Mouse (Mus musculus): ENCODE measurements around the gene R3hcc1l. TPM values are rescaled to one million over a fixed set of nuclear protein-coding genes. Genes with fewer than 3 reads are reported as not detected.

R3hcc1l gene
- polyA plus RNA-seq, 1 experiment = 21.7 TPM

DNA sequence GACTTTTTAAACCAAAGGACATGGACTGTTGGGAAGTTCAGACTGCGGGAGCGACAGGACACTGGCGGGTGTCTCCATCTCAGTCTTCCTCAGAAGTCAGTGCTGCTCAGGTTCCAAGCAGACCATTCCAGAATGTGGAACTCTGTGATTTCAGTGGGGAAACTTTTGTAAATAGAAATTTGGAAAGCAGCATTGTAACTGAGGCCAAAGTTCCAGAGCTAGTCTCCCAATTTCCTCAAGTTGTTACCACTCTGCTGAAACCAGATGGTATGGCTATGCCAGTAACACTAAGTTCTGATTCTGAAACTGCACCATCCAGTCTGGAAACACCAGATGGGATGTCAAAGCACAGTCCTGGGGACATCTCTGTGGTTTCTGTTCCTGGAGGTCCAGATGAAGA, 44.4 kb downstream of the R3hcc1l start:
- no peaks in the 10 kb centered on the region for H3K4me1 ChIP-seq (ENCODE audit: control insufficient read depth, insufficient read depth, low read length)
- H3K27ac ChIP-seq (ENCODE audit: control insufficient read depth, insufficient read depth, low read depth, low read length, poor library complexity) = no peak overlapping the region
- TF ChIP-seq CTCF (IDR thresholded peaks at IDR 0.05; ENCODE audit: control insufficient read depth, insufficient read depth, low read length) (no peak), POLR2A (IDR thresholded peaks at IDR 0.05; ENCODE audit: borderline replicate concordance, control insufficient read depth, low read depth, low read length) (no peak)
- no peak overlapping the region for H3K4me3 ChIP-seq (replicated peaks; ENCODE audit: control insufficient read depth, low read depth, low read length)
- WGBS = 93% methylated on average over 3 of the region's 3 CpGs

DNA sequence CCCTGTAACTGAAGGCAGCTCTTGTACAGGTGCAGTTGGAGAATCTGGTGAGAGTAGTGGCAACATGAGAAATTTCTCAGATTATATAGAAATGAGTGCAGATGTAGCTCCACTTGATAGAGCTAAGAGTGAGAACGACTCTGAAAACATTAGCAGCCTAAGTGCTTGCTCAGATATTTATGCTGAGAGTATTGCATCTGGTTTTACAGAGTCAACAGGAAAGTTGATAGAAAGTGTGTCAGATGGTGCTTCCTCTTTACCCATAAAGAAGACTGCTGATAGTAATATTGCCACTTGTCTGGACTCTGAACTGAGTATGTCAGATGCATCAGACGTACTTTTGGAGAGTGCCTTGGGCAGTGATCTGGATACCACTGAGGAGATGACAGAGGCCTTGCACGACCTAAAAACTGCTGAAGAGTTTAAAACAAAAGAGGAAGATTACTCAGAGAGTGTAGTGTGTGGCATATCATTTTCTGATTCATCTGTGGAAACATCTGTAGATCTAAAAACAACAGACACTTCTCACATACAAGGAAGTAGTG, 45.2 kb downstream of the R3hcc1l start:
- WGBS = 65% methylated on average over 3 of the region's 3 CpGs
- TF ChIP-seq CTCF (IDR thresholded peaks at IDR 0.05; ENCODE audit: control insufficient read depth, insufficient read depth, low read length) = no peak
- TF ChIP-seq POLR2A (IDR thresholded peaks at IDR 0.05; ENCODE audit: borderline replicate concordance, control insufficient read depth, low read depth, low read length) = no peak
- no peaks in the 10 kb centered on the region for H3K4me1 ChIP-seq (ENCODE audit: control insufficient read depth, insufficient read depth, low read length)
- H3K27ac ChIP-seq (ENCODE audit: control insufficient read depth, insufficient read depth, low read depth, low read length, poor library complexity) = no peak overlapping the region
- no peak overlapping the region for H3K4me3 ChIP-seq (replicated peaks; ENCODE audit: control insufficient read depth, low read depth, low read length)

GRCm38 (mm10) chr19:42566283-42567019, 47.9 kb downstream of the R3hcc1l start:
- TF ChIP-seq POLR2A (IDR thresholded peaks at IDR 0.05; ENCODE audit: borderline replicate concordance, control insufficient read depth, low read depth, low read length) = no peak
- WGBS = 77% methylated on average over 4 of the region's 4 CpGs
- Histone ChIP-seq H3K4me1 (ENCODE audit: control insufficient read depth, insufficient read depth, low read length) (no peaks in the 10 kb centered on the region), H3K4me3 (replicated peaks; ENCODE audit: control insufficient read depth, low read depth, low read length) (no peak overlapping the region), H3K27ac (ENCODE audit: control insufficient read depth, insufficient read depth, low read depth, low read length, poor library complexity) (no peak overlapping the region)

GRCm38 (mm10) chr19:42567020-42567419, 48.5 kb downstream of the R3hcc1l start:
- TF ChIP-seq CTCF (IDR thresholded peaks at IDR 0.05; ENCODE audit: control insufficient read depth, insufficient read depth, low read length) (no peak), POLR2A (IDR thresholded peaks at IDR 0.05; ENCODE audit: borderline replicate concordance, control insufficient read depth, low read depth, low read length) (no peak)
- Histone ChIP-seq H3K27ac (ENCODE audit: control insufficient read depth, insufficient read depth, low read depth, low read length, poor library complexity) (no peak overlapping the region), H3K4me3 (replicated peaks; ENCODE audit: control insufficient read depth, low read depth, low read length) (no peak overlapping the region), H3K4me1 (ENCODE audit: control insufficient read depth, insufficient read depth, low read length) (no peaks in the 10 kb centered on the region)

DNA sequence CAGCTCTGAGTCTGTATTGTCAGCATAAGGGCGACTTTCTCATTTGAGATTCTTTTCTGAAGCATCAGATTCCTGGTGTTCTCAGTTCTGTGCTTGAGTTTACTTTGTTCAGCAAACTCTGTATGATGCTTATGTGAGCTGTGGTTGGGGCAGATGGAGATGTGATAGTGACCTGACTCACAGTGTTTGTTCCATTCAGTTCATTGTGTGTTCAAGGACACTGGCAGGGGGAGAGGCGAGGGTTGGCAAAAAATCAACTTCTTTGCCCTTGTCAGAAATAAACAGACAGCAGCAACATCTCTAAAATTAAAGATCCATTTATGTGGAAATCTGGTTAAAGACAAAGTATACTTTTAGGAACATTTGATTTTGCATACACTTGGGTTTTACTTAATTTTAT, 50.5 kb downstream of the R3hcc1l start:
- TF ChIP-seq CTCF (IDR thresholded peaks at IDR 0.05; ENCODE audit: control insufficient read depth, insufficient read depth, low read length) = no peak
- no peak for TF ChIP-seq POLR2A (IDR thresholded peaks at IDR 0.05; ENCODE audit: borderline replicate concordance, control insufficient read depth, low read depth, low read length)
- Histone ChIP-seq H3K27ac (ENCODE audit: control insufficient read depth, insufficient read depth, low read depth, low read length, poor library complexity) (no peak overlapping the region), H3K4me1 (ENCODE audit: control insufficient read depth, insufficient read depth, low read length) (no peaks in the 10 kb centered on the region), H3K4me3 (replicated peaks; ENCODE audit: control insufficient read depth, low read depth, low read length) (no peak overlapping the region)
- WGBS = 89% methylated on average over 2 of the region's 2 CpGs

DNA sequence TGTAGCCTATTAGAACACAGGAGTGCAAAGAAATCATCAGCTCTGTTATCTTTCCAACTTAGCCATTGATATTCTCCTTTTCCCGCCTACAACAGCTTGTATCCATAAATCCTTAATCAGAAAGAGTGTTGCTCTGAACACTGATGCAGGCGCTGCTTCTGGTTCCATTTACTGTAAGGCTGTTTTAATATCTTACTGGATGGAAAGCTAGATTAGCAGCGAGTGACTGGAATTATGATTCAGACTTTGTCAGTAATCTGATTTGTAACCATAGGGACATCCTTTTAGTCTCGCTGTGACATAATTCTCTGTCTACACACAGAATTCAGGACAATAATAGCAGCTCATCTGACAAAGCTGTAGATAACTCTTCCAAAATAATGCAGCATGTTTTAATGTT, 52.7 kb downstream of the R3hcc1l start:
- no peaks in the 10 kb centered on the region for H3K4me1 ChIP-seq (ENCODE audit: control insufficient read depth, insufficient read depth, low read length)
- 82% methylated on average over 4 of the region's 4 CpGs for WGBS
- H3K4me3 ChIP-seq (replicated peaks; ENCODE audit: control insufficient read depth, low read depth, low read length) = no peak overlapping the region
- no peak for TF ChIP-seq POLR2A (IDR thresholded peaks at IDR 0.05; ENCODE audit: borderline replicate concordance, control insufficient read depth, low read depth, low read length)
- no peak for TF ChIP-seq CTCF (IDR thresholded peaks at IDR 0.05; ENCODE audit: control insufficient read depth, insufficient read depth, low read length)
- H3K27ac ChIP-seq (ENCODE audit: control insufficient read depth, insufficient read depth, low read depth, low read length, poor library complexity) = no peak overlapping the region

DNA sequence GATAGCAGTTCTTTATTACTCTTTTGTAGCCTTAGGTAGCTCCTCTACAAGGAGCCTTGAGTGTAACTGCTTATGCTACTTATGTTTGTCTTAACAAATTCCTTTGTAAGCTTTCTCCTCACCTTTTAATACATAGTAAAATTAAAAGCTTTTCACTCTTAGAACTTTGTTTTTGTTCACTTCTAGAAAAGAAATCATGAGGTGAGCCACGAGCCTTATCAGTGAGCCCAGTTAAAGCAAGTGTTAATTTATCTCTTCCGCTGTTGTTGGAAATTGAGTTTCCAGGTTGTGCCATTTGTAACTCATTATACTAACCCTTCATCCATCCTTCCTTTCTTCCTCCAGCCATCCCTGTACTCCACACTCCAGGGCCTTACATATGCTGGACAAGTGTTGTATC, 56.8 kb downstream of the R3hcc1l start:
- H3K4me1 ChIP-seq (ENCODE audit: control insufficient read depth, insufficient read depth, low read length) = no peaks in the 10 kb centered on the region
- WGBS = 64% methylated on average over 2 of the region's 2 CpGs
- H3K4me3 ChIP-seq (replicated peaks; ENCODE audit: control insufficient read depth, low read depth, low read length) = no peak overlapping the region
- TF ChIP-seq POLR2A (IDR thresholded peaks at IDR 0.05; ENCODE audit: borderline replicate concordance, control insufficient read depth, low read depth, low read length) (no peak), CTCF (IDR thresholded peaks at IDR 0.05; ENCODE audit: control insufficient read depth, insufficient read depth, low read length) (no peak)
- no peak overlapping the region for H3K27ac ChIP-seq (ENCODE audit: control insufficient read depth, insufficient read depth, low read depth, low read length, poor library complexity)

DNA sequence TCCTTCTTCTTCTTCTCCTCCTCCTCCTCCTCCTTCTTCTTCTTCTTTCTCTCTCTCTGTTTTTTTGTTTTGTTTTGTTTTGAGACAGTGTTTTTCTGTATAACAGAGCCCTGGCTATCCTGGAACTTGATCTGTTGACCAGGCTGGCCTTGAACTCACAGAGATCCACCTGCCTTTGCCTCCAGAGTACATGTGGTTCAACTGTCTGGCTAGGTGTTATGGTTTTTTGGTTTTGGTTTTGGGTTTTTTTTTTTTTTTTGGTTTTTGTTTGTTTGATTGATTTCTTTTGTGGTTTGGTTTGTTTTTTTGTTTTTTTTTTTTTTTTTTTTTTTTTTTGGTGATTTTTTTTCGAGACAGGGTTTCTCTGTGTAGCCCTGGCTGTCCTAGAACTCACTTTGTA, 58.3 kb downstream of the R3hcc1l start:
- TF ChIP-seq CTCF (IDR thresholded peaks at IDR 0.05; ENCODE audit: control insufficient read depth, insufficient read depth, low read length) = no peak
- no peak for TF ChIP-seq POLR2A (IDR thresholded peaks at IDR 0.05; ENCODE audit: borderline replicate concordance, control insufficient read depth, low read depth, low read length)
- no peak overlapping the region for H3K27ac ChIP-seq (ENCODE audit: control insufficient read depth, insufficient read depth, low read depth, low read length, poor library complexity)
- no peaks in the 10 kb centered on the region for H3K4me1 ChIP-seq (ENCODE audit: control insufficient read depth, insufficient read depth, low read length)
- 100% methylated on average over 1 of the region's 1 CpGs for WGBS
- H3K4me3 ChIP-seq (replicated peaks; ENCODE audit: control insufficient read depth, low read depth, low read length) = no peak overlapping the region

Measured in bone marrow, adult 2 months (tissue).